Comparison of ENCODE assay signal across 7 mouse cellular contexts in the genomic region with DNA sequence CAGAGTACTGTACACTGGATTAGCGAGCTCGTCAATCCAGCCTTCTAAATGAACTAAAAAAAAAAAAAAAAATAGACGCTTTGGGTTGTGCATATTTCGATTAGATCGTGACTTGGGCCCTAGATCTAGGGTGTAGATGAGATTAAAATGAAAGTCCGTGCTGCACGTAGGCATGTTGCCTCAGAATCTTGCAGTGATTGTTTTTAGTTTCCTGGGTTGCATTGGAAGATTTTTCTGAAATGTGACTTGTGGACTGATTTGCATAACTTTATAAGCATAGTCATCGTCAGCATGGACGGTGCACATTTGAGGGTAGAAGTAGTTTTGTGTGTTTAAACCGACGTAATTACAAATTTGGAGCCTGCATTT. TPM values are rescaled to one million over a fixed set of nuclear protein-coding genes. Genes with fewer than 3 reads are reported as not detected.
DNase-seq lines count a peak whose midpoint lies in the region; ATAC-seq lines count a peak whose summit lies in the region.

No protein-coding gene starts in this region.

- peak overlapping the region; percentile 99 for H3K4me3 ChIP-seq in megakaryocyte, embryonic 14.5 days (replicated peaks)
- H3K4me3 ChIP-seq in embryonic facial prominence, embryonic 14.5 days (ENCODE audit: low read depth, low read length) = peak overlapping the region; percentile 98
- H3K4me3 ChIP-seq in limb, embryonic 11.5 days (ENCODE audit: low read depth, low read length) = peak overlapping the region; percentile 97

- H3K27ac ChIP-seq in embryonic facial prominence, embryonic 14.5 days (replicated peaks; ENCODE audit: low read depth, low read length) = peak overlapping the region; percentile 99; the same call in 1 of the 2 replicates
- no peak overlapping the region for H3K27ac ChIP-seq in limb, embryonic 11.5 days (replicated peaks; ENCODE audit: low read depth, low read length)

- H3K9me3 ChIP-seq in megakaryocyte, embryonic 14.5 days = no peaks in the 10 kb centered on the region
- no peaks in the 10 kb centered on the region for H3K9me3 ChIP-seq in embryonic facial prominence, embryonic 14.5 days (ENCODE audit: control insufficient read depth, low read length)
- H3K9me3 ChIP-seq in limb, embryonic 11.5 days (ENCODE audit: control insufficient read depth, low read length) = no peaks in the 10 kb centered on the region

- WGBS in embryonic facial prominence, embryonic 14.5 days = 2% methylated on average over 11 of the region's 11 CpGs
- under 1% methylated on average over 11 of the region's 11 CpGs for WGBS in limb, embryonic 11.5 days

- peaks cover 18% of the 10 kb centered on the region for H3K36me3 ChIP-seq in megakaryocyte, embryonic 14.5 days (replicated peaks; ENCODE audit: low read length)
- peaks cover 5% of the 10 kb centered on the region; the same call in 1 of the 2 replicates for H3K36me3 ChIP-seq in embryonic facial prominence, embryonic 14.5 days (ENCODE audit: control insufficient read depth, insufficient read depth, low read length)
- no peaks in the 10 kb centered on the region for H3K36me3 ChIP-seq in limb, embryonic 11.5 days (ENCODE audit: control insufficient read depth, insufficient read depth, low read length)
- peaks cover 2% of the 10 kb centered on the region; the same call in 1 of the 2 replicates for H3K36me3 ChIP-seq in splenic B cell, adult 2 months (ENCODE audit: control insufficient read depth, insufficient read depth, low read length, poor library complexity, severe bottlenecking)

- H3K27me3 ChIP-seq in megakaryocyte, embryonic 14.5 days (replicated peaks) = peaks cover 10% of the 10 kb centered on the region
- H3K27me3 ChIP-seq in embryonic facial prominence, embryonic 14.5 days (replicated peaks; ENCODE audit: control insufficient read depth, insufficient read depth, low read length) = peaks cover 6% of the 10 kb centered on the region
- 0 out of 2 replicates have a peak, but pooled peaks cover 2% of the 10 kb centered on the region for H3K27me3 ChIP-seq in limb, embryonic 11.5 days (ENCODE audit: control insufficient read depth, insufficient read depth, low read length)
- no peaks in the 10 kb centered on the region for H3K27me3 ChIP-seq in splenic B cell, adult 2 months (ENCODE audit: control insufficient read depth, insufficient read depth, low read length, poor library complexity, severe bottlenecking)

- no peak for ATAC-seq in megakaryocyte, adult 5-6 weeks (ENCODE audit: poor library complexity, severe bottlenecking)
- no peak for ATAC-seq in embryonic facial prominence, embryonic 14.5 days (ENCODE audit: low read depth)
- no peak for ATAC-seq in limb, embryonic 11.5 days (ENCODE audit: insufficient number of reproducible peaks, low FRiP score, low TSS enrichment, low read depth)

- H3K9ac ChIP-seq in embryonic facial prominence, embryonic 14.5 days (ENCODE audit: low read depth, low read length) = peak overlapping the region; percentile 99
- peak overlapping the region; percentile 96; the same call in 1 of the 2 replicates for H3K9ac ChIP-seq in limb, embryonic 11.5 days (ENCODE audit: low read length)

- no peak for DNase-seq in embryonic facial prominence, embryonic 14.5 days (ENCODE audit: low spot score)
- no peak for DNase-seq in limb, embryonic 11.5 days (ENCODE audit: low spot score)
- peak; percentile 55 for DNase-seq in splenic B cell, adult 2 months (ENCODE audit: low read depth, low spot score)
- DNase-seq in urinary bladder, adult 2 months (ENCODE audit: low spot score) = no peak
- no peak for DNase-seq in spleen, postnatal 4 days (ENCODE audit: low spot score in 2 of 2)

- H3K4me2 ChIP-seq in embryonic facial prominence, embryonic 14.5 days (ENCODE audit: low read depth, low read length) = peak overlapping the region; percentile 93
- H3K4me2 ChIP-seq in limb, embryonic 11.5 days (ENCODE audit: low read depth, severe bottlenecking) = peak overlapping the region; percentile 83

- H3K4me1 ChIP-seq in megakaryocyte, embryonic 14.5 days = peaks cover 39% of the 10 kb centered on the region
- H3K4me1 ChIP-seq in embryonic facial prominence, embryonic 14.5 days (ENCODE audit: control insufficient read depth, insufficient read depth, low read length) = peaks cover 14% of the 10 kb centered on the region; the same call in 1 of the 2 replicates
- H3K4me1 ChIP-seq in limb, embryonic 11.5 days (ENCODE audit: control insufficient read depth, insufficient read depth, low read length) = peaks cover 12% of the 10 kb centered on the region; the same call in 1 of the 2 replicates

RNA-seq across cellular contexts. Expression of a gene that starts 1.5 kb away (rescaled TPM):
- 7.1 and 17.5 TPM in 2 replicates for polyA plus RNA-seq in megakaryocyte, embryonic 14.5 days (2012; ENCODE audit: insufficient read depth, low replicate concordance)
- 110 and 114 TPM in 2 replicates for total RNA-seq in megakaryocyte, adult 5-6 weeks (2015)
- 110 and 133 TPM in 2 replicates for total RNA-seq in megakaryocyte, adult 5-6 weeks (2017)
- 12.6 and 15.5 TPM in 2 replicates for polyA plus RNA-seq in embryonic facial prominence, embryonic 14.5 days (2014; fragmentation: Nextera tagmentation; extraction: Ambion mirVana)
- polyA plus RNA-seq in limb, embryonic 11.5 days (2014; fragmentation: Nextera tagmentation; extraction: Ambion mirVana) = 6.9 and 7.8 TPM in 2 replicates
- polyA plus RNA-seq in urinary bladder, adult 2 months (2012; rRNA removed) = 22.0 and 32.3 TPM in 2 replicates

RNA-seq across cellular contexts. Expression of a gene that starts 19.2 kb away (rescaled TPM):
- 2.4 TPM in 1 of 2 replicates, not detected in the other for polyA plus RNA-seq in megakaryocyte, embryonic 14.5 days (2012; ENCODE audit: insufficient read depth, low replicate concordance)
- total RNA-seq in megakaryocyte, adult 5-6 weeks (2015) = 58.6 and 66.9 TPM in 2 replicates
- 45.1 and 49.3 TPM in 2 replicates for total RNA-seq in megakaryocyte, adult 5-6 weeks (2017)
- 64.1 and 66.5 TPM in 2 replicates for polyA plus RNA-seq in embryonic facial prominence, embryonic 14.5 days (2014; fragmentation: Nextera tagmentation; extraction: Ambion mirVana)
- 68.8 and 71.5 TPM in 2 replicates for polyA plus RNA-seq in limb, embryonic 11.5 days (2014; fragmentation: Nextera tagmentation; extraction: Ambion mirVana)
- polyA plus RNA-seq in urinary bladder, adult 2 months (2012; rRNA removed) = 39.9 and 43.1 TPM in 2 replicates

Comparison
In these comparisons a context has a peak if more than half of its experiments do, and no peak if none do; other contexts are left out.
1. RNA of a gene that starts 19.2 kb away (polyA plus RNA-seq): 68.8 to 71.5 TPM in limb, embryonic 11.5 days, 64.1 to 66.5 TPM in embryonic facial prominence, embryonic 14.5 days and 39.9 to 43.1 TPM in urinary bladder, adult 2 months; 2.4 TPM in megakaryocyte, embryonic 14.5 days; every median in the first group is over 10 times any median in the second.
2. Peak in every context shown above with its lines, with median percentiles within 50 percentile points of each other: H3K4me3 ChIP-seq.